Mouse (Mus musculus): Measurements from ENCODE around the gene Ccn6. TPM values are rescaled to one million over a fixed set of nuclear protein-coding genes. Genes with fewer than 3 reads are reported as not detected.

Gene Ccn6
- polyA plus RNA-seq, 1 experiment from 2014 or later: 0.67 TPM

DNA sequence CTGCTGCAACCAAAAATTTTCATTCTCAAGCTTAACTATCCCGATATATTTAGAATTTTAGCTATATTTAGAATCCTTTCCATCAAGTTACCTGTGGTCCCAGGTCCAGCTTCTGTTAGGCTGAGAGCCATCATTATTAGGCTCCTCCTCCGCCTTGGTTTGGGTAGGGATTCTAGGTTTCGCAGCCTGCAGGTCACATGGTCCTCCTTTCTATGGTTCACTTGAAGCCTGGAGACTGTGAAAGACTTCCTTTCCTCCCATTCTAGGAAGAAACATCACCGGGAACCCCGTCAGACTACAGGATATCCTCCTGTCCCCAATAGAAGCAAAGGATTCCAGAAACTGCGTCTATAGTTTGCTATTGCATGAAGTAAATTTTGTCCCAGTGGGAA lies 8.9 kb upstream of the Ccn6 start:
- Histone ChIP-seq H3K9ac (no peak overlapping the region), H3K4me2 (replicated peaks) (peak overlapping the region; percentile 68), H3K36me3 (no peaks in the 10 kb centered on the region), H3K9me3 (no peaks in the 10 kb centered on the region), H3K27ac (no peak overlapping the region), H3K4me1 (peaks cover 26% of the 10 kb centered on the region), H3K4me3 (no peak overlapping the region), H3K27me3 (replicated peaks) (no peaks in the 10 kb centered on the region)
- ATAC-seq (ENCODE audit: low FRiP score, low read depth): no peak
- WGBS: 76% methylated on average over 6 of the region's 6 CpGs

DNA sequence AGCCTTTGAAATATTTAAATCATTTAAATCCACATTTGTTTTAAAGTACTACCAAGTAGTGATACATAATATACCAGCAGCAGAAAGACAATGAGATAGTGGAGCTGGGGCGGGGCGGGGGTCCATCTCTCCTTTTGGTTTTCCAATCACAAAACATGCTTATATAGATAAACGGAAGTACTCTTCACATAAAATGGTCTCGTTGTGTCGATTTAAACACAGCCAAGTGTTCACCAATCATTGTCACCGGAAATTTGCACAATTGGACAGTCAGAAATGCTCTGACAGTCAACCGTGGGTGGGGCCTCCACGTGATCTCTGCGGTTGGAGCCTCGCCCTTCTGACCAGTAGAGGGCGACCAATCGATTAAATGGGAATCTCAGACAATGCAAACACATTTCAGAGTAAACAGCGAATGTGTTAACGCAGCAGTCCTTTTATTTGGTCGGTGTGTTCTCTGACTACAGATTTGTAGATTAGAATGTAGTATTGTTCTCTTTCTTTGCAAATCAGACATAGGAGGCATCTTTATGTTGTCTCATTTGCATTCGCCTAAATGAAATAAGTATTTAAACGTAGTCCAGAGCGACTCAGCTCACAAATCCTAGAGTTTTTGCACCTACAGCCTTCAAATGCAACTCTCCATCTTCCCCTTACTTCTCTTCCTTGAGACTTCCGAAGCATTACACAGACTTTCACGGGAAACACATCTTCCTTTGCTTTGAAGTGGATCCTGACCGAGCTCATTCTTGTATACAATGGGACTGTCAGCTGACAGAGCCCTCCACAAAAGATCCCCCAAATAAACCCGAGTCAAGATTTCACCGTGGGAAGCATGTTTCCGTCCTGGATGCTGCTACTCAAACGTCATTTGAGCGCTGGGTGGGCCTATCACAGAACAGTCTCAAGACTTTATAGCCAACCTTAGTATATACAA lies 8.3 kb upstream of the Ccn6 start:
- Histone ChIP-seq H3K27ac (peak overlapping the region; percentile 88), H3K9ac (peak overlapping the region; percentile 49; the same call in 1 of the 2 replicates), H3K4me2 (replicated peaks) (peak overlapping the region; percentile 68), H3K4me3 (peak overlapping the region; percentile 40), H3K4me1 (peaks cover 26% of the 10 kb centered on the region), H3K27me3 (replicated peaks) (no peaks in the 10 kb centered on the region), H3K9me3 (no peaks in the 10 kb centered on the region), H3K36me3 (no peaks in the 10 kb centered on the region)
- peak; percentile 83 for ATAC-seq (ENCODE audit: low FRiP score, low read depth)
- 11% methylated on average over 26 of the region's 26 CpGs for WGBS

DNA sequence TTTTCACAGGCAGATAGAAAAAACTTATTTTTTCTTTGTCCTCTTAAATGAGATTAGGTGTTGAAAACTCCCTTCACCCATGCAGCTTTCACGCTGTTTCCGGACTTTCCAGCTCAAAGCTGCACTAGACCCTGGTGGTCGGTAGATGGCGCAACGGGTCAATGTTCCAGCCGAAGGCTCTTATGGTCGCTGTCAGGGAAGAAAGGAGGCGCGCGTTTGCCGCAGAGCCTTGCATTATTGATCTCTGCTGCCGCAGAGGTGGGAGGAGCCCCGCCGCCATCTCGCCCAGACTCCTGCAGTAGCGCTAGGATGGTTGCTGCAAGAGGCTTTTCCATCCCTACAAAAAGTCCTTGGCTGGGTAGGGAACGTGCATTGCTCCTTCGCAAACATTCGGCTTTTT lies 7.5 kb upstream of the Ccn6 start:
- H3K27ac ChIP-seq: peak overlapping the region; percentile 88
- H3K9me3 ChIP-seq: no peaks in the 10 kb centered on the region
- peak overlapping the region; percentile 40 for H3K4me3 ChIP-seq
- peak; percentile 96 for ATAC-seq (ENCODE audit: low FRiP score, low read depth)
- 0 out of 2 replicates have a peak overlapping the region, but pooled peaks have one; percentile 49 for H3K9ac ChIP-seq
- WGBS: under 1% methylated on average over 19 of the region's 19 CpGs
- H3K36me3 ChIP-seq: no peaks in the 10 kb centered on the region
- no peaks in the 10 kb centered on the region for H3K27me3 ChIP-seq (replicated peaks)
- peak overlapping the region; percentile 68 for H3K4me2 ChIP-seq (replicated peaks)
- H3K4me1 ChIP-seq: peaks cover 26% of the 10 kb centered on the region

DNA sequence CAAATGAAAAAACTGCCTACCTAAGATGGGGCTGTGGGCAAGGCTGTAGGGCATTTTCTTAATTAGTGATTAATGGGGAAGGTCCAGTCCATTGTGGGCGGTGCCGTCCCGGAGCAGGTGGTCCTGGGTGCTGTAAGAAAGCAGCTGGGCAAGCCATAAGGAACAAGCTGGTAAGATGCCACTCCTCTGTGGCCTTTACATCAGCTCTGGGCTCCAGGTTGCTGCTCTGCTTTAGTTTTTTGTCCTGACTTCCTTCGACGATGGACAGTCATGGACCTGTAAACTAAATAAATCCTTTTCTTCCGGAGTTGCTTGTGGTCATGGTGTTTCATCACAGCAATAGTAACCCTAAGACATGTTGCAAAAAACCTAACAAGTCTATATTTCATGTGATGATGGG lies 7.1 kb upstream of the Ccn6 start:
- WGBS: 11% methylated on average over 6 of the region's 6 CpGs
- no peak overlapping the region for H3K9ac ChIP-seq
- H3K4me1 ChIP-seq: peaks cover 26% of the 10 kb centered on the region
- ATAC-seq (ENCODE audit: low FRiP score, low read depth): 0 out of 2 replicates have a peak, but pooled peaks have one; percentile 7
- no peaks in the 10 kb centered on the region for H3K9me3 ChIP-seq
- no peaks in the 10 kb centered on the region for H3K27me3 ChIP-seq (replicated peaks)
- peak overlapping the region; percentile 68 for H3K4me2 ChIP-seq (replicated peaks)
- no peaks in the 10 kb centered on the region for H3K36me3 ChIP-seq
- H3K27ac ChIP-seq: no peak overlapping the region
- H3K4me3 ChIP-seq: no peak overlapping the region

DNA sequence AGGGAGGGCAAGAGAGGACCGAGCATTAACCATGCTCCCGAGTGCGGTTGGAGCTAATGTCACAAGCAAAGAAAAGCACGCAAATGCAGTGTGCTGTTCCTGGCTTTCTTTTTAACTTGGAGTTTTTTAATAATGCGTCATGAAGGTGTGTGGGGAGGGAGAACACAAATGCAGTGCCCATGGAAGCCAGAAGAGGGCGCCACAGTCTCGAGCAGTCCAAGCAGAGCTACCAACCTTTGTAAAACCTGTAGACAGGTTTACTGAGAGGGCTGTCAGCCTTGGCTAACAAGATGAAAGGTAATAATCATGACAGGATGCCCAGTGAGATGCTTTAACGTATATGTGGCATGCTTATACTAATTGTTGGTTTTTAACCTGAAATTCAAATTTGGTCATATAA lies 6.6 kb upstream of the Ccn6 start:
- H3K36me3 ChIP-seq: no peaks in the 10 kb centered on the region
- peak overlapping the region; percentile 68 for H3K4me2 ChIP-seq (replicated peaks)
- 11% methylated on average over 8 of the region's 8 CpGs for WGBS
- no peak overlapping the region for H3K4me3 ChIP-seq
- no peaks in the 10 kb centered on the region for H3K27me3 ChIP-seq (replicated peaks)
- no peak for ATAC-seq (ENCODE audit: low FRiP score, low read depth)
- no peaks in the 10 kb centered on the region for H3K9me3 ChIP-seq
- no peak overlapping the region for H3K27ac ChIP-seq
- peaks cover 26% of the 10 kb centered on the region for H3K4me1 ChIP-seq
- H3K9ac ChIP-seq: no peak overlapping the region

DNA sequence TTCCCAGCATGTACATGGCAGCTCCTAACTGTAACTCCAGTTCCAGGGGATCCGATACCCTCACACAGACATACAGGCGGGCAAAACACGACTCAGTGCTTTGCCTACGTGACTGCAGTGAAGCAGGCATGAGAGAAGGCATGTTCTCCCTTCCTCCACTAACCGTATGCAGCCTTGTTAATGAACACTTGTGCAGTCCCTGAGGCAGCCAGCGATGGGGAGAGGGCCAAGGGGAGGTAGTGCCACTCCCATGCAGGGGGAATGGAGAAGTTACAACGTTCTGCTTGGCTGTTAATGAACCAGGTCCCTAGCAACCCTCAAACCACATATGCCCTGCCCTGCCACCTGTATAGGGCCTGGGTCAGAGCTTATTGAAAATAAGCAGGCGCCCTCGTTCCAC lies 6.0 kb upstream of the Ccn6 start:
- Histone ChIP-seq H3K9me3 (no peaks in the 10 kb centered on the region), H3K27ac (no peak overlapping the region), H3K4me1 (peaks cover 26% of the 10 kb centered on the region), H3K4me2 (replicated peaks) (no peak overlapping the region), H3K36me3 (no peaks in the 10 kb centered on the region), H3K4me3 (no peak overlapping the region), H3K27me3 (replicated peaks) (no peaks in the 10 kb centered on the region), H3K9ac (no peak overlapping the region)
- WGBS: 52% methylated on average over 9 of the region's 9 CpGs
- ATAC-seq (ENCODE audit: low FRiP score, low read depth): no peak

DNA sequence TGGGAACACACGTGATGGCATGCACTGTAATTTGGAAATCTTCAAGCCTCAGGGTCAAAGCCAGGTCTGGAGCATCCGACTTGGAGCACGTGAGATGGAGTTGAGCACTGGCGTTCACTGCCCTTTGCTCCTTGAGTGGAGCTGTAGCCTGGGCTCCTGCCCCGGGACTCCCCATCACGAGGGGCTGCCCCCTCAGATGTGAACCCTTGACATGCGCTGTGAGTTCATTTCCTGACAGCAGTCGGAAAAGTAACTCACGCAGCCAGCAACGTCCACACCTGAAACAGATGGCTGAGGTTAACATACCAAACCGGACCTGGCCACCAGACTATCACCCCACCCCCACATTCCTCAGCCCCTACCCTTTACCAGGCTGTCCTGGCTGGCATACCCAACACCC lies 4.0 kb upstream of the Ccn6 start:
- no peak overlapping the region for H3K9ac ChIP-seq
- ATAC-seq (ENCODE audit: low FRiP score, low read depth): no peak
- 86% methylated on average over 11 of the region's 11 CpGs for WGBS
- no peaks in the 10 kb centered on the region for H3K27me3 ChIP-seq (replicated peaks)
- H3K36me3 ChIP-seq: no peaks in the 10 kb centered on the region
- H3K4me2 ChIP-seq (replicated peaks): no peak overlapping the region
- no peaks in the 10 kb centered on the region for H3K9me3 ChIP-seq
- peaks cover 18% of the 10 kb centered on the region for H3K4me1 ChIP-seq
- H3K4me3 ChIP-seq: no peak overlapping the region
- no peak overlapping the region for H3K27ac ChIP-seq

DNA sequence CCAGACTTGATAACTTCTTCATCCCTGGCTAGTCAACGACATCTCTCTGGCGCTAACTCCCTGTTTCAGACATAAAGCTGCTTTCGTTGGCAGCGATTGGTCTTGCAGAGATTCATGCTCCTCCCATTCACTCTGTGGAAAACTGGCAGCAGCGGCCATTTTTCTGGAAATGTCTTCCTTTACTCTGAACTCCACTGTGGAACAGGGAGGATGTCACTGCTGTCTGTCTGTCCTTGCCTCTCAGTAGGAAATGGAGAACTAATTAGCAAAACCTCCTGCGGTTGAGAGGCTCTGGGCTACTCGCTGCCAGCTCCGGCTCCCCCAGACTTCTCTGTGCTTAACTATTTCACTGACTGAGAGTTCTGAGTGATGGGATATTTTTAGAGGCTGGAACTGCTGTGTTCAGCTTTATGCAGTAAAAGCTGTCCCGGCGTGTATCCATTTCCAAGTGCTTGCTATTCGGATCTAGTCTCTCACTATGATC lies 2.1 kb upstream of the Ccn6 start:
- Histone ChIP-seq H3K4me3 (0 out of 2 replicates have a peak overlapping the region, but pooled peaks have one; percentile 11), H3K27me3 (replicated peaks) (no peaks in the 10 kb centered on the region), H3K9ac (no peak overlapping the region), H3K36me3 (no peaks in the 10 kb centered on the region), H3K4me1 (peaks cover 9% of the 10 kb centered on the region), H3K4me2 (replicated peaks) (peak overlapping the region; percentile 35), H3K9me3 (no peaks in the 10 kb centered on the region), H3K27ac (peak overlapping the region; percentile 26; the same call in 1 of the 2 replicates)
- WGBS: 40% methylated on average over 11 of the region's 11 CpGs
- 0 out of 2 replicates have a peak, but pooled peaks have one; percentile 5 for ATAC-seq (ENCODE audit: low FRiP score, low read depth)

DNA sequence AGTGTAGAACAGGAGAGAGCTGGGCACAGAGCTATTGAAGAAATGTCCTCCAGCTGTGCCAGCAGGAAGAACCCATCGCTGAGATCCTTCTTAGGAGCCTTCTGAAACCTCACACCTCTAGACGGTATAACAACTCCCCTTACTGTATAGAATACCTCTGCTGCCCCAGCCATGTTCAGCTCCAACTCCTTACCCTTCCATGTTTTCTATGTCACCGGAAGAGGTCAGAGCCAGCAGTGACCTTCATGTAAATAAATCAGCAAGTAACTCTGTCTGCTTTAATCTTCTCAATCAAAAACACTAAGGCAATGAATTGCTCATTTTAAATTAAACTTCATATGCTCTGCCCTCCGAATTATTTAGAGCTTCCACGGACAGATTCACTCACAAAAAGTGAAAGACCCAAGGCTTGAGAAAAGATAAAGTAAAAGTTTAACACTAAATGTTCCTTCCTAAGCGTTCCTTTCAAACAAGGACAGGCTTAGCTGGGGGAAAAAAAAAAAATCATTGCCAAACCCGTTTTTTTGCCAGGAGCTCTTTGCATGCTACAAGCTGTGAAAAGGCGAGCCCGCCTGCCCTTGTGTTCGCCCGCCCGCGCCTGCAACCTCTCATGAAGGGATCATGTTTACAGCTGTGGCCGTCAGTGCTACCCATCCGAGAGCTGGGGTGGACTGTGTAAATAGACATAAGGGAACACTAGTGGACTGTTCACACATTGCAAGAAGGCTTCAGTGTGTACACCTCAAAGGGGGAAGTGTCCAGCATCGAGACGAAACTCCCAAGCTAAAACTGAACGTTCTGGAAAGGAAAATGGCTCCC lies 719 bp downstream of the Ccn6 start:
- Histone ChIP-seq H3K36me3 (no peaks in the 10 kb centered on the region), H3K4me3 (no peak overlapping the region), H3K9ac (no peak overlapping the region), H3K4me2 (replicated peaks) (no peak overlapping the region), H3K4me1 (no peaks in the 10 kb centered on the region), H3K9me3 (no peaks in the 10 kb centered on the region), H3K27ac (no peak overlapping the region), H3K27me3 (replicated peaks) (no peaks in the 10 kb centered on the region)
- 46% methylated on average over 18 of the region's 18 CpGs for WGBS
- no peak for ATAC-seq (ENCODE audit: low FRiP score, low read depth)

DNA sequence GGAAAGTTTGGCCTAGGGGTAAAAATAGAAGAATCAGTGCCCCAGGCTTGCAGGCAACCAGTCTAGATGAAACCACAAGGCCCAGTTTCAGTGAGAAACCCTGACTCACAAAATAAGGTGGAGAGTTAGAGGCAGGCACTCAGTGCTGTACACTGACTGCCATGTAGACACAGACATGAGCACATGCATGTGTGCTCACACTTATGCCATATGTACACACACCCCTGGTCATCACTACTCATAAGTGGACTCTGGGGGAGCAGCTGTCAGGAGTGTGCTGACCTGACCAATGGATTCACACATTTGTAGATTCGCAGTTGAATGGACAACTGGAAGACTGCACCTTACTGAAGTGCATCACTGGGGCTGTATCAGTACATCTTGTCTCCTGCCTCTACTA lies 2.2 kb downstream of the Ccn6 start:
- WGBS: 95% methylated on average over 1 of the region's 1 CpGs
- Histone ChIP-seq H3K36me3 (no peaks in the 10 kb centered on the region), H3K27ac (no peak overlapping the region), H3K4me2 (replicated peaks) (no peak overlapping the region), H3K4me3 (no peak overlapping the region), H3K4me1 (no peaks in the 10 kb centered on the region), H3K27me3 (replicated peaks) (no peaks in the 10 kb centered on the region), H3K9ac (no peak overlapping the region), H3K9me3 (no peaks in the 10 kb centered on the region)
- no peak for ATAC-seq (ENCODE audit: low FRiP score, low read depth)

DNA sequence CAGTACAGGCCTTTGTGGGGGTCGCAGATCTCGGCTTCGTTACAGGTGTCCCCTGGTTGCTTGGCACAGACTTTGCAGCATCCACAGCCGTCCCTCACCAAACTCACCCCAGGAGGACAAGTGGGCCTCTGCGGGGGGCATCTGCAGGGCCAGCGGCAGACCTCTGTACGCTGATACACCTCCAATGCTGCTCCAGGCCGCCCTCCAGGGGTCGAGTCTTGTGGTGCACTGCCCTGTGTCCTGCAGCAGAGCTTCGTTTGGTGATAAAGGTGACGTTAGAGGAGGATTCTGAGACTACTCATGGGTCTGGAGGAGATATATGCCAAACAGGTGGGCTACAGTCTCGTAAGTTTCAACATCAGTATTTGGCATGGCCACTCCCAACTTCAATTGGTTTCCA lies 5.3 kb downstream of the Ccn6 start:
- no peak overlapping the region for H3K27ac ChIP-seq
- no peaks in the 10 kb centered on the region for H3K36me3 ChIP-seq
- no peak for ATAC-seq (ENCODE audit: low FRiP score, low read depth)
- no peak overlapping the region for H3K4me3 ChIP-seq
- no peaks in the 10 kb centered on the region for H3K4me1 ChIP-seq
- WGBS: 54% methylated on average over 12 of the region's 12 CpGs
- H3K9ac ChIP-seq: no peak overlapping the region
- no peak overlapping the region for H3K4me2 ChIP-seq (replicated peaks)
- no peaks in the 10 kb centered on the region for H3K9me3 ChIP-seq
- H3K27me3 ChIP-seq (replicated peaks): no peaks in the 10 kb centered on the region

DNA sequence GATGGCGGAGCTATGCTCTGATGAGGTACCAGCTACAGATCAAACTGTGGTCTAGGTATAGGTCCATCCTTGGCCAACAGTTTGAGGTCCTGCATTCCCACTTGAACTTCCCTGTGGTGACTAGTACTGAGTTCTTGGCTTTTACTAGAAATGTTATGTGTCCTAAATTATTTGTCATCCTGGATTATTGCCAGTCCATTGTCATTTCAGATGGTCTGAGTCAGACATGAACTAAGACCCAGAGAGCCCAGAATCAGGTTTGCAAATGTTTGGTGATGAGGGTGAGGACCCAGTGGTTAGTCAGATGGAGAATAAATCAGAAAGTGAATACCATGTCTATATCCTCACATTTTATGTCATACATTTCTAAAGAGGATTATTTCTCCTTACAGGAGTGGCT lies 6.3 kb downstream of the Ccn6 start:
- H3K4me2 ChIP-seq (replicated peaks): no peak overlapping the region
- no peaks in the 10 kb centered on the region for H3K4me1 ChIP-seq
- no peak overlapping the region for H3K9ac ChIP-seq
- ATAC-seq (ENCODE audit: low FRiP score, low read depth): no peak
- H3K27ac ChIP-seq: no peak overlapping the region
- 95% methylated on average over 1 of the region's 1 CpGs for WGBS
- no peaks in the 10 kb centered on the region for H3K36me3 ChIP-seq
- H3K27me3 ChIP-seq (replicated peaks): no peaks in the 10 kb centered on the region
- no peak overlapping the region for H3K4me3 ChIP-seq
- no peaks in the 10 kb centered on the region for H3K9me3 ChIP-seq
